Mouse (Mus musculus) kidney, adult 8-10 months (tissue): ENCODE measurements at regions not wholly inside any gene's neighbourhood (a gene's known extent, or its start where the extent isn't known, plus 50 kb on each side); places are given as distances from the start of the nearest gene placed in this dataset.
A peak's percentile ranks its signal among the peaks of the same experiment; 100 is the strongest.

Source experiments
- DNase-seq, 2 experiments: peaks; one replicate each; pipeline ENCODE4 v3.0.0; 2022

DNA sequence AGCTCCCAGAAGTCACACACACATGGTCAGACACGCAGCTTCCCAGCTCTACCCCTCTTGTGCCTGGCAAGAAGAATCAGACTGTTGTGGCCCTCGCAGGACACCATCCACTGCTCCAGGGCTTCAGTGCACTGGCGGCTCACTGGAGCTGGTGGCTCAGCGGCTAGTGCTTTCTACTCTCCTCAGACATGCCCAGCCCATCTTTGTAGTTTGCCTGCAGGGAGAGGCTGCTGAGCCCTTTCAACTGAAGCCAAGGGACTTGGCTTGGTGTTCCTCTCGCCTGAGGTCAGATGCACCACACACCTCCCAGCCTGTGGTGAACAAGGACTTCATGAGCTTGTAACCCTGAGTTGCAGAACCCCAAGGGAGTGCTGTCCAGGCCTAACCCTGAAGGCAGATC is 249.8 kb downstream of the Tle3 start:
- no peak for DNase-seq

DNA sequence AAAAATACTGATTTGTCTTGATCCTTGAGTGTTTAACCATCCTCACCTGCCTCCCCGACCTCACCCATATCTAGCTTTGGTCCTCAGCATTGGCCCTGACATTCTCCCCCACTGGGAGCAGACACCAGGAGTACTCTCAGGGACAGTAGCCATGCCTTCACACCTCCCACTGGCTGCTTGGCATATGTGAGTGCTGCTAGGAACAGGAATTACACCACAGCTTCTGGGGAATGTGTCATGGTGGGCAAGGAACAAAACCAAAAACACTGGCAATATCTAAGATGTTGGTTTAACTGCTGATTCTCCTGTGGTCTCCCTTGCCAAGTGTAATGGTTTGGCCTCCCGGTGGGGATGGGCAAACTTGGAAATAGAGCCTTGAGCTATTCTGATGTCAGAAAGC is 248.6 kb downstream of the Tle3 start:
- no peak for DNase-seq

DNA sequence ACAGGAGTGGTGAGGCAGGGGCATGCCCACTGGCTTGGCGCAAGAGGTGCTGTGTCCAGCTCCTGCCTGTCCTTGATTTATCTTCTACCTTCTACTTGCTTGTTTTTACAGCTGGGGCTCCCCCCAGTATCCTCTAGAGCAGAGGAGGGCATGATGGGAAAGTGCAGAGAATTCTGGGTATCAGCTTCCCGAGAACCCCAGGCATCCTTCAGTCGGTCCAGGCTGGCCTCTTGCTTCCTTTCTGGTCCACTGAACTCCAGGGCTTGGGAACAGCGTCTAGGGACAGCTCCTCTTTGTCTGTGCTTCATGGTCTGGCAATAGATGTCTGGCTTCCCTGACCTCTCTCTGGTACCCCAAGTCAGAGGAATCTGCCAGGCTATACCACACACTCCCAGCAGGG is 247.9 kb downstream of the Tle3 start:
- no peak for DNase-seq

DNA sequence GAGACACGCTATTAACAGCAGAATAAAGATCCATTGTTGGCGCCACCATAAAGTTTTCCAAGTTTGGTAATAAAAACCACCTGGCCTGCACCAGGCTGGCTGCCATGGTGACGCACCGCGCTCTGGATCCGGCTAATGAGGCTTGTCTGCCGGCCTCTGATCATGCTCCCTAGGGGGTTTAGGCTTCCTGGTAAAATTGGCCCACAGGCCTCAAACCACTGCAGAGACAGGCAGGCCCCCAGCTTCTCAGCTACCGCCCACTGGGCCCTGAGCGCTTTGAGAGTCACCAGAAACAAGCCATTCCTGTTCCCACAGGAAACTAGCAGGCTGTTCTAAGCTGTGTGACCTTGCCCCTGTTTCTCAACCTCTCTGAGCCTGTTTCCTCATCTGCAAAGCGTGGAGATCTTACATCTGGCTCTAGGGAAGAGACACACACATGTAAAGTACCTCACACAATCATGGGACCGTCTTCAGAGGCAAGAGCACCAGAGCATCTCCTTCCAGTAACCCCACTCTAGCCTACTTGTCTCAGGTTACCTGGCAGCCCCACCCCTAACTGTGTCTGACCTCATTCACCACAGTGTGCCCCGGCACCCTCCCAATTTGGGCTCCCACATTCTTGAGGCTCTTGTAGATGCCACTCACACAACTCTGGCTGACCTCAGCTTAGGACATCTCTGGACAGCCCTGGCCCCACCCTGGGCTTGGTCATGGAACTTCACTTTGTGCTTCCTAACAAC is 246.5 kb downstream of the Tle3 start:
- DNase-seq: peak; percentile 17 to 20

DNA sequence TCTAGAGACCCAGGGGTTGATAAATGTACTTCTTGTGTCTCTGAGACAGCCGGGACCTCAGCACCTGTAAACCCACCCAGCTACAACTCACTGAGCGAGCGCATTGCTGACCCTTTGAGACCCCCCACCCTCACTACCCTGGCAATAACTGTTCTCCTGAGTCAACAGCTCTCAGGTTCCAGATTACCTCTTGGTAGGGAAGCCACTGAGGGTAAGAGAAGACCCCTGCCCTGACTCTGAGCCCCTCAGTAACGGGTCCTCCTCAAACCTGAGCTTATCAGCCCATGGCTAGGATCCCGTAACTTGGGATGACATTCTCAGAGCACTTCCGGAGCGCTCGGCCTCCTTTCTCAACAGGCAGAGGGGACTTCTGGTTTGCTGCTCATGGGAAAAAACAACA is 245.8 kb downstream of the Tle3 start:
- DNase-seq: no peak

DNA sequence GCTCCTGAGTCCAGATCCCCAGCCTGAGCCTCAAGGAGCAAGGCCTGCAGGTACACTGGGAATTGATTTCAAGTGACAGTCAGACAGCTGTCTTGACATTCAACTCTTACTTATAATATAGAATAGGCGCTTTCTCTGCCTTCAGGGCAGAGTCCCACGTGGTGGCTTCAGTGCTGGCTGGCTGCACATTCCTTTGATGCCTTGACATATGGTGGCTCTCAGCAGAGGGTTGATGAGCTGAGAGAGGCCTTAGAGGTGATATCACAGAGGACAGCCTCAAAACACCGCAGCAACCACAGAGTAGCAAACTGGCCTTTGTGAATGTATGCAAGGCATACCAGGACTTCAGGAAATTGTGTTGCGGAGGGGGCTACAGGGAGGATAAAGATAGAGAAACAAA is 243.4 kb downstream of the Tle3 start:
- DNase-seq: no peak

DNA sequence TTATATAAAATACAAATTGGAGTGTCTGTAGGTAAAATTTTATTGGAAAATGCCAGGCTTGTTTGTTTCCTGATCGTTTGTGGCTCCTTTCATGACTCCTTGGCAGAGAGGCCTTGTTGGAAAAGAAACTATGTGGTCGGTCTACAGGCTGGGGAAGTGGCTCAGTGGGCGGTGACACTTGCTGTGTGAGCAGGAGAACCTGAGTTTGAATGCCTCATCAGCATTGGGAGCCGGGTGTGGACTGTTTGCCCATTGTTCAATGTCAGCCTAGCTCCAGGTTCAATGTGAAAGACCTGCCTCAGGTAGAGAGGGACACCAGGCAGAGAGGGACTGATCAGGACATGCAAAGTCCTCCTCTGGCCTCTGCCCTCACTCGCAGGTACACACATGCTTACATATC is 235.4 kb downstream of the Tle3 start:
- DNase-seq: no peak

DNA sequence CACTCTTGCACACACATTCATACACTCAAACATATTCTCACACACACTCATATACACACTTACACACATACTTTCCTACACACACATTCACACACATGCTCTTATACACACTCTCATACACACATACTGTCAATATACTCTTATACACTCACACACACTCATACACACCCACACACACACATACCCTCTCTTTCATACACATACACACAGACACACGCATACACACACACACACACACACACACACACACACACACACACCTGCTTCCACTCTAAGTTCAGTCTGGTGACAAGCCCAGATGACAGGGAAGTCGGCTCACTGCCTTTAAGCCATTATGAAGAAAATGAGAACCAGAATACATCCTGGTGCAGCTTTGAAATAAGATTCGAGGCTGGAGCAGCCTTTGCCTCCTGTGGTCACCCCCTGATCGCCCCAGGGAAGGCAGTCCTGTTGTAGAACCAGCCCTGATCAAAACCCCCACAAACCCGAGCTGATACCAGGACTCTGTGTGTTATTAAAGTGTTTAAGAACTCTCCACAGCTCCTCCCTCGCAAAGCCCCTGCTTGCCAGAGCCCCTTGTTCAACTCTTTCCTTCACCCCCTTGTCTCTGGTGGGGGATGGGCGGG is 230.3 kb downstream of the Tle3 start:
- no peak for DNase-seq

DNA sequence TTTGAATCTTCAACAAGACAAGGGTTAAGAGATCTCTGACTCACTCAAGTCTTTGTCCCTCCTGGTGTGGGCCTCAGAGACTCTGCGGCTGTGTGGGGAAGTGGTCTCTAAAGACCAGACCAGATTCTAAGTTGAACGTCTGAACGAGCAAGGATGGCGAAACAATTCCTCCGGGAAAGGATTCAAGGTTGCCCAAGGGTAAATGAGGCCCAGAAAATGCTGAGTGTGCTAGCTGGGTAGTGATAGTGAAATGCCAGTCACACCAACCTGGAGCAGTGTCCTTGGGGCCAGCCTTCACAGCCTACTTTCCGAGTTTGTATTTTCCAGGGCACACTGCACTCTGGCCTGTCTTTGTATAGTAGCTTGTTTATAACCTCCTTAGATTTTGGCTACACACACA is 229.7 kb downstream of the Tle3 start:
- DNase-seq: no peak

DNA sequence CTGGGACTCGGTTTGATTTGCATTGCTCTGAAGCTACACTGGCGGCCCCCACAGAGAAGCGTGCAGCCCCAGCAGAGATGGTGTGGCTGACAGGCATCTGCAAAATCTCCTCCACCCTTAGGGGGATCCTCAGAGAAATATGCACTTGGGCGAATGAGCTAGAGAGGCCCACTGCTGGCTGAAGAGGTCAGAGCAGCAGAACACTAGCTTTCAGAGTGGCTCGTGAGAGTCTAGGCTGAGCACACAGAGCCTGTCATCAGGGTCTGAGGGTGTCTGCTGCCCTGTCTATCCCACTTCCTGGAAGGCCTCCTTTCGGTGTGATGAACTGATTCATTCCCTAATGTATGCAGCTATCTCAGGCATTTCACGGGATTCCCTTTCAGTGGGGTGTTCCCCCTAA is 225.1 kb downstream of the Tle3 start:
- no peak for DNase-seq

DNA sequence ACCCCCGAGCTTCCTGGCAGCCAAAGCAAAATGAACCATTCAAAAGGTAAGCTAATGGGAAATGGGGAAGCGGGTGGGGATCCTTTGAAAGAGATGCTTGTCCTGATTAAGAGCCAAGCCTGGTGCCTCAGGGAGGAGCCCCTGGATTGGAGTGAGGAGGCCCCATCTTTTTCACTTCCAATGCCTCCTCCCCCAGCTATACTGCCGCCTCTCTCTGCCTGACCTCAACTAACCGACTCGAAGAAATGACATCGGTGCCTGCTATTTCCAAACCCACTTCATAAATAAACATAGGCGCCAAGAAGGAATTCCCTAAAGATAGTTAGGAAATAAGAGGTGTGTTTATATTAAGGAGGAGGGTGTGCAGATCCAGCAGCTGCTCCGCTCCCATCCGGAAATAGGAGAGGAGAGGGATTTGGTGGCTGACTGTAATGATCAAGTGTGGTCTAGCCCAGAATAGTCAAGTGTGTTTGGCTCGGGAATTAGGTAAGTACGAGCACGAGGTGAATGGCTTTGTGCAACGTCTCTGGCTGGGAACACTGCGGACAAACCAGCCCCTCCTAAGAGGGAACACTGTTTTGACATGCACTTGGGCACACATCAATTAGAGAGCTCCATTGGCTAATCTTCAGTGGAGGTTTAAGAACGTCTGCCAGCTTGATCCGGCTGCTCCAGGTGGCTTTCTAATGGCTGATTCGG is 224.4 kb downstream of the Tle3 start:
- DNase-seq: no peak

DNA sequence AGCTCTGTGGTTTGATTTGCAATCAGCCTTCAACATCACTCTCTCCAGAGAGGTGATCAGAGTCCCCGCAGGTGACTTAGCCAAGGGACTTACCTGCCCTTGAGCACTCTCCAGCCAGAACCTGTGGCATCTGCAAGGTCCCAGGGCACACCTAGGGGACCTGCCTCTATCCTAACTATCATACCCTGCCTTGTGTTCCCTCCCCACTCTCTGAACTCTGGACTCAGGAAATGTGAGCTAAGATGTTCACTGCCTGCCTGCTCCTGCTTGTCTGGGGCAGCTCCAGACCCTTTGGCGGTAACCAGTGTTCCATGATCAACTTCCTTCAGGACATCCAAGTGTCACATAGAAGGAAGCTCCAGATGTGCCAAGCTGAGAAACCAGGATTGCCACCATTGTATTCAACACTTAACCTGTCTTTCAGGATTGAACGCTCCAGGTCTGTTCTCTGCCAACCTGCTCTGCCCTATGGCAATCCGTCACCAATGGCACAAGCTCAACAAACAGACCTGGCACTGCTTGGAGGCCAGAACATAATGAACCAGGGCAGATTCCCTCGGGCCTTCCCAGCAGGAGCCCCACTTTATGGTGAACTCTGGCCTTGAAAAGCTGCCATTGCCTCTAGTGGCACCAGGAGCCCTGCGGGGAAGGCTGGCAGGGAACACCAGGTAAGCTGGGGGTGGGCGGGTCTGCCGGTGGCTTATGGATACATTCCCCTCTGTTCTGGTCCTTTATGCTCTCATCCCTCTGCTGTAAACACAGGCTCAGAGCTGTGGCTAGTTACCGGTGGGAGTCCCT is 223.2 kb downstream of the Tle3 start:
- peak in 1 of 2 experiments; percentile 12 for DNase-seq

DNA sequence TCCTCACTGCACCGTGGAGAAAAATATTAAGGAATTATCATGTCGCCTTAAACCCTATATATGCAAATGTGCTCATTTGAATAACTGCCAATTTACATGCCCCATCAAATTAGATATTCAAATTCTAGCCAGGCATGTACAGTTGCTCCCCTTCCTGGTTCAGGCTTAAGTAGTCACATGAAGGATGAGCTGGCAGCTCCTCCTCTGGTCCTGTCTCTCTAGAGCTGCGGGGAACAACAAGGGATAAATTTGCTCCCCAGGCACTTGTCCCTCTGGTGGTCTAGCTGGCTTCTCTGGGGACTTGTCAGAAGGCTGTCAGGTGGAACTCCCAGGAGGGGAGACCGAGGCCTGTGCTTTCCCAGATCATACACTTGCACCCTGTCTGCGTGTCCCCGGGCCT is 221.8 kb downstream of the Tle3 start:
- no peak for DNase-seq

DNA sequence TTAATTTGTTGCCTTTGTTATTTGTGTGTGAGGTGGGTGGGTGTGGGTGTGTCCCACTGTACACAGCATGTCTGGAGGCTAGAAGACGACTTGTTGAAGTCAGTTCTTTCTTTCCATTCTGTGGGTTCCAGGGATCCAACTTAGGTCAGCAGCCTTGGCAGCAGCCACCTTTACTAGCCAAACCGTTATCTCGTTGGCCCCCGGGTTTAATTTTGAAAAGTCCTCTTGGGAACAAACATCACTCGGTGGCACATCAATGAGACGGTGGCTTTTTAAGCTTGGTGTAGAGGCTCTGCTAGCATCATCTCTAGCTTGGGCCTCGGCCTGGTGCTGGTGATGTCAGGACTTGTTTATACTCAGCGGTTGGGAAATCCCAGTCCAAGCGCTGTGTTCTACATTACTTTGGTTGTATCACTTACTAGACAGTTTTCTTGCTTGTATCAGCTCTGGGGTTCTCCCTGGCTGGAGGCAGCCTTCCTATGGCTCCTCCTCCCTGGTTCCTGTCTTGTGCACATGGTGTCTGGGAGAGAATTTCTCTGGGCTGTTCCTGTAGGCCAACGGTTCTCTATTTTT is 217.6 kb downstream of the Tle3 start:
- no peak for DNase-seq

DNA sequence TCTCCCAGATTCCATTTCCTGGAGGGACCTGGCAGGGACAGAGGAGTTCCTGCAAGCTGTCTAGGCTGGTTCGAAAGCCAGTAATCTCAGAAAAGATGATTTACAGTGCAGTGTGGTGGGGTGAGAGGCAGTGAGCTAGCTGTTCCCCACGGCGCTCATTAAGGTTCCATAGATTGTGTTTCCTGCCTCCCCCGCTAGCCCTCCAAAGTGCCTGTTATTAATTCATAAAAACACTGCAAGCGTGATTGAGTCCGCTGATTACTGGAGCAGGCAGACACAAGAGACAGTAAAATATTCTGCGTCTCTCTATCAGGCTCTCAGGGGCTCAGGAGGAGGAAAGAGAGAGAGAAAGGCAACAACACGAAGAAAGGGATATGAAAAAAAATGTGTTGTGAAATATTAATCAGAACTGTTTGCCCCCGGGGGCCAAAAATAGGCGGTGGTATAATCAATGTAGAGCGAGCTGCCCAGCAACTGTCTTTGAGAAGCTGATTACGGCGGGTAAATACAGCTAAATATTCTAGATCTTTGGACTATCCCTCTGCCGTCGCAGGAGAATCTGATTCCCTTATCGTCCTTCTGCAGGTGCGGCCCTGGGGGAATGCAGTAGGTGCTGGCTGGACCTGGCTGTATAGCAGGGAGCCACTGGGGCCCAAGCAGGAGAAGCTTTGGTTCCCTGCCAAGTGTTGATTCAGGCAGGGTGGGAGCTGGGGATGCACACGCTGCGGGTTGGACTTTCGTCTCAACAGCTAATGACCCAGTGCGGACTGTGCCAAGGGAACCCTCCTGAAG is 211.3 kb downstream of the Tle3 start:
- no peak for DNase-seq

DNA sequence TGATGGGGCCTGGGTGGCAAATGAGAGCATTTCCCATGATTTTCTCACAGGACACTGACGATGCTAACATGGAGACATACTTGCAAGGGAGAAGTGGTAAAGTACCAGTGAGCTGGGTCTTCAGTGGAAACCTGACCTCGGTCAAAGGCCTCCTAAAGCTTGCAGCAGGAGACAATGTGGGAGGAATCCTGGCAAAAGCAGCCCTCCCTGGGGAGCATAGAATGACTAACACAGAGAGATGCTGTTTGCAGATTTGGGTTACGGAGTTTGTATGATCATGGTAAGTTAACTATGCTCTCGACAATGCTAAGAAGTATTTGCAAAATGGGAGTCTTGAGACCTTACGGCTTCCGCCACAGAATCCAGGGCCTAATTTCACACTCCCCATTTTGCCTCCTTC is 208.9 kb downstream of the Tle3 start:
- no peak for DNase-seq

DNA sequence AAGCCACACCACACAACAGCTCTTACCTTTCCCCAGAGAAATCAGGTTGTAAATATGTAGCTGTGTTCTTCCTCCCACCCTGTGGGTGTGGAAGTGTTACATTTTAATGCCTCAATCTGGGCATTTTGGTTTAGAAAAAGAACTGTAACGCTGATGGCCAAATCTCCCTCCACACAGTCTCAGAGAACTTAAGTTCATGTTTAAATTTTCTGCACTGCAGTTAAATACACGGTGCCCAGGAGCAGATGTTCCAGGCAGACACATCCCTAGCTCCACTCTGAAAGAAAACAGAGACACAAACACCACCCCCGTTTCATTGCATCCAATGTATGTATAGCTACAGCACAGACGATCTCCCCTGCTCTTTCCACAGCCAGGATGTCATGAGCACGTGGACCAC is 206.1 kb downstream of the Tle3 start:
- no peak for DNase-seq

DNA sequence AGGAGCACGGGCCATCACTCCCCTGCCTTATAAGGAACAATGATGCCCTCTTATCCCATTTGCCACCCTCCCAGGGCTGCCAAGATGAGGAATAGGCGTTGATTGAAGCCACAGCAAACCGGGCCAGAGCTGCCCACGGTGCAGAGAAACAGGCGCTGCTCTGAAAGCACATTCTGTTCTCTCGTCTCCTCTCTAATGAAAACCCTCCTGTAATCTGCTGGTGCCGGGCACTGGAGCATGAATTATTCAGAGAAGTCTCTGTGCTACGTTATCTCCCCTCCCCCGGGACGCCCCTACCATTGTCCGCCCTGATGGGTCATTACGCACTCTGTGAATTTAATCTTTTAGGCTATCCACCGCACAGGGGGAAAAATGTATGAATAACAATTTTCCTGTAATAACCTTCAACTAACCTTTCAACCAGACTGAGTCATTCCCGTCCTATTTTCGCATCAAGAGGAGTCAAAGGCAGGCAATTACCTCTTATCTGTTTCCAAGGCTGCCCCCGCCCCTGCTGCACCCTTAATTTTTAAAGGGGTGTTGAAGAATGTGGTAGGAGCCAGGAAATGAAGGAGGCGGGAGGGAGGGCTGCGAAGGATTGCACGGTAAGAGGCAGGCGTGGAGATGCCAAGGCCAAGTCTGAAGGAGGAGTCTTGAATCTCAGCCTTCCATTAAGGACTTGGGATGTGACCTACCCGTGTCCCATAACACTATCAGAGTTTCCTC is 201.6 kb downstream of the Tle3 start:
- no peak for DNase-seq

DNA sequence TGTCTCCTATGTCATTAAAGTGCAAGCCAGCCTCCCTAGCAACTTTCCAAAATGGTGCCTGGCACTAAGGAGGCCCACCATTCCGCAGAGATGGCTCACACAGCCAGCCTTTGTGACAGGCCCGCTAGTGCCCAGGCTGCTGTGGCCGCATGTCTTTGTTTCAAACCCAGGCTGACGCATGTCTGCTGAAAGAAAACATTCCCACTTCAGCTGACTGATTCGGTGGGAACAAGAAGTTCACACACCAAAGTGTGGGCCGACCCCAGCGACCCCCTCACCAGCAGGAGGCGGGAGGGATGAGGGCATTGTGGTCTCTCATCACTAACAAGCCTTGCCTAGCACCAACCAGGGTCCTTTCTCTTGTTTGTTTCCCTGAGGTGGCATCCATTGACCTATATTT is 190.9 kb downstream of the Tle3 start:
- no peak for DNase-seq

DNA sequence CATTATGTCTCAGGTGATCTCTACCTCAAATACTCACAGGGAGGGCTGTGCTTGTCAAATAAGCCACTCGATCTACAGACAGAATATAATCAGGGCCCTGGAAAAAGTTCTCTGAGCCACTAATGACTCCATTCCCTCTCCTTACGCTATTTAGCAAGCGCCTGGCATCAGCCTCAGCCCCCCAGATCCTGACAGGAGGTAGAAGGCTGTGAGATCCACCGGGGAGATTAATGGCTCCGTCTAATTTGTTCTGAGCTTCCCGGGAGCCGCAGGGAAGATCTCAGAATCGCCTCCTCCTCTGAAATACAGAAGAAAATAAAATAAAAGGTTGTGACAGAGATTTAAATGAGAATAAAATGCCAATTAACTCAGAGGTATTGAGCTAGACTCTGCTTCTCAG is 189.4 kb downstream of the Tle3 start:
- DNase-seq: no peak

DNA sequence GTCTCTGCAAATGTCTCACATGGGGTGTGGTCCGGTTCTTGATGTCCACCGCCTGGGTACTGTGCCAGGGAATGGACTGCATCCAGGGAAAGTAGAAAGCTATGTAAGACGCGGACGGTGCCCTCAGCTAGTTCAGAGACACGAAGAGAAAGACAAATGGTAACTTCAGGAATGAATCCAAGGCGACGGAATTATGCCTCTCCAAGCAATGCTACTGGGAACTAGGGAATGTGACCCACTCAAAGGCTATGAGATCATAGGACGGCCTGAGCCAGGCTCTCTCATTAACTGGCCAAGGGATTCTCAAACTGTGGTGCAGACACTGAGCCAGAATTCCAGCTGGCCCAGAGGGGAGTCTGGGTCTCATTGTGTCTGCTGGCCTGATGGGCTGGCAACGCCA is 186.5 kb downstream of the Tle3 start:
- DNase-seq: no peak

DNA sequence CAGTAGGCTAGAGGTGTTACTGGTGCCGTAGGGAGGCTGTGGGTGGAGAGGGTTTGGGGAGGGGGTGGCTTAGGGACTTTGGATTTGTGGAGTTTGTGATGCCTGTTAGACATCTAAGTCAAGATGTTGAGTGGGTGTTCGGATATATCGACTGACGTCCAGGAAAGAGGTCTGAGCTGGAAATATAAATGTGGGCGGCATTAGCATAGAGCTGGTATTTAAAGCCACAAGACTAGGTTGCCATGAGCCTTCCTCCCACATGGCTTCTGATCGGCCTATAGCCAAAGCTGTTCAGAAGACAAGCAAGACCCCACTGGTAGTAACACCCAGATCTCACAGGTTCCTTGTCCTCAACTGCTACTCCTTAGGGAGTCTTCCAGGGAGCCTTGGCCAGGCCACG is 184.9 kb downstream of the Tle3 start:
- DNase-seq: no peak
